Mouse (Mus musculus) layer of hippocampus, adult 8-10 months (tissue): ENCODE results near the gene Rnf149. TPM values are rescaled to one million over a fixed set of nuclear protein-coding genes. Genes with fewer than 3 reads are reported as not detected.
"Not testable (repeated sequence)": the region's sequence is repeated elsewhere in the genome, so short reads cannot be mapped to it uniquely, and the experiment has no call there.

ENCODE experiments used
- DNase-seq, 2 experiments: peaks; one replicate each; pipeline ENCODE4 v3.0.0; 2022; ENCODE audit warnings: low spot score in 2 of 2
- total RNA-seq, 4 experiments: library from RNA; stranded (reverse); gene quantifications; 2 replicates each; pipeline ENCODE4 v1.2.4; 2022

The Rnf149 gene
- total RNA-seq, result 10 to 100 TPM; 31.6 to 35.1 (median 32.7) TPM

DNA sequence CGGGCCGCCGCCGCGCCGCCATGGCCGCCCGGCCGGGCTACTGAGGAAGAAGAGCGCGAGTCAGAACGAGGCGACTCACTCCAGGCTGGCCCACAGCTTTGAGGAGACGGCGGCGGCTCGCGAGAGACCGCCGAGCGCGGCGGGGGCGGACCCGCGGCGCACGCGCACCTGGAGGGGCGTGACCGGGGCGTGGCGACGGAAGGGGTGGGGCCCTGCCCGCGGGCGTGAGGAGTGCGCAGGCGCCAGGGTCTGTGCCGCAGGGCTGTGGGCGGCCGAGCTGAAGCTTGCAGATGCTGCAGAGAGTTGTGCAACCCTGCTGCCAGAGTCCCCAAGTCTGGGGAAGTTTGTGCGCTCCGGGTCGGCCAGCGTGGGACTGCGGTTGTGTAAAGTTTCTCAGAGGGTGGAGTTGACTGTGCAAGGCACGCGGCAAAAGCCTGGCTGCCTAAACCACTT, at the start of gene Rnf149:
Gene Rnf149 (minus strand): TSS at position 153 of the 453 bp plus-strand sequence.
- DNase-seq, result peak; percentile 91 to 95

DNA sequence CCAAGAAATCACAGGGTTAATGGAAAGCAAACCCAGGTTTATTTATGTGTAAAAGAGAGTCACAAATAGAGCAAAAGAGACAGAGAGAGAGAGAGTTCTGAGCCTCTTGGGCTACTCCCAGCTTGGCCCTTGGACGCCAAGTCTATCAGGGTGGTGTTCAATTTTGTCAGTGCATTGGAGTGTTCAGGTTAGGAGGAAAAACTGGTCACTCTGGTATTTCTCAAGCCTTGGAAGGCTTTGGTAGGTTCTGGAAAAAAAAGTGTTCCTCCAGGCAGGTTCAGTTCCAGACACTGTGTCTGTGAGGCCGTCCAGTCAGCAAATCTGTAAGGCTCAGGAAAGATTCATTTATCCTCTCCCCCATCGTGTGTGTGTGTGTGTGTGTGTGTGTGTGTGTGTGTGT, 48.3 kb upstream of the Rnf149 start:
- DNase-seq, result no peak

DNA sequence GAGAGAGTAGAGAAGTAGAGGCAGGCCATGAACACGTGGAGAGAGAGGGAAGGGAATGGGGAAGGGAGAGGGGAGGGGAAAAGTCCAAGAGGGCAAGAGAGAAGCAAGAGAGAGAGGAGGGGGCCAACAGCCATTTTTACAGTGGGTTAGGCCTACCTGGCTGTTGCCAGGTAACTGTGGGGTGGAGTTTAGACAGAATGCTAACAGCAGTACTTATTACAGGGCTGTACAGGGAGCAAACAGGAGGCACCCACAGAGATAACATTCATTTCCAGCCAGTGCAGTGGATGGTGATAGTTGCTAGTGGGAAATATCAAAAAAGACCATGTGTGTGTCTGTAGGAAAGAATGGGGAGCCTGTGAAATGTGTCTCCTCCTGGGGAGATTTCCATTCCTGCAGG, 46.5 kb upstream of the Rnf149 start:
- no peak for DNase-seq

DNA sequence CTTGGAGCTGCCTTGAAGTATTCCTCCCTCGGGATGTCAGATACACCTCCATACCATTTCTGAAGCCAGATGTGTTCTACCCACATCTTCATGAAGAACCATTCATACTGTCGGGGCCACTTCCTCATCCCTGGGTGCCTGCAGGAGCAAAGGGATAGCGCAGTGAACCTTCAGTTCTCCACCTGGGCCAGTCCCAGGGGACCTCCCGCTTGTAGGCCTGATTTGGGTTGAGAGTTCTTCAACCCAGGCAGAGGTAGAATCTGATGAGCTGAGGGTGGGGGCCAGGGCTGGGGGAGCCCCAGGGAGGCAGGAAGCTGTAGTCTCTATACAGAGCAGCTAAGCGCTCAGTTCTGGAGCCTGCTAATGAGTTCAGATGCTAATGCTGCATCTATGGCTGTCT, 45.9 kb upstream of the Rnf149 start:
- DNase-seq, result no peak

DNA sequence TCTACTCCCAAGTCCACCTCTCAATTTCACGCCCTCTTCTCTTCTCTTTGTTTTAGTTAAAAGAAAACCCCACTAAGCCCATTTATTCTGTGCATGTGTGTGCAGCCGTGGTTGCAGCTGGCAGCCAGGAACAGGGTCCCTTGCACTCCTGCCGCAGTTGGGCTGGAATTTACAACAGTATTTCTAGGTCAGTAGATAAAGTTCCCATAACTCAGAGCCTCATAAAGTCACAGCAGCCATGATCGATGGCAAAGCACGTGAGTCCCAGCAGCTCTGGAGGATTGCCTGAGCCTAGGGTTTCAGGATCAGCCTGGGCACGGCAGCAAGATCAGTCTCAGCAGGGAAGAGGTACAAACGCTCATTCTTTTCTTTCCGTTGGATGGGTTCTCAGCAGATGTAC, 41.3 kb upstream of the Rnf149 start:
- no peak for DNase-seq

DNA sequence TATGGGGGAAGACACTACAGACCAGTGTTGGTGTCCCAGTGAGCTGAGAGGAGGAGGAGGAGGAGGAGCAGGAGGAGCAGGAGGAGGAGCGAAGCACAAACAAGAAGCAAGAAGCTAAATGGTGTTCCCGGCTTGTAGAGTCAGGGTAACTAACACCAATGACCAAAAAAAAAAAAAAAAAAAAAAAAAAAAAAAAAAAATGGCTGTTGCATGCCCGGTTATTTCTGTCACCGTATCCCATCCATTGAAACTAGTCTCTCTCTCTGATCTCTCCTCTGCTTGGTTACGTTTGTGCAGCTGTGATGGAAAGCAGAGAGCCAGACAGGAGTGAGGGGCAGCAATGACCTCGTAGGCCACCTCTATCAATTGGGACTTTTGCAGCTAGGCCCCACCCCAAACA, 38.3 kb upstream of the Rnf149 start:
- no peak for DNase-seq

DNA sequence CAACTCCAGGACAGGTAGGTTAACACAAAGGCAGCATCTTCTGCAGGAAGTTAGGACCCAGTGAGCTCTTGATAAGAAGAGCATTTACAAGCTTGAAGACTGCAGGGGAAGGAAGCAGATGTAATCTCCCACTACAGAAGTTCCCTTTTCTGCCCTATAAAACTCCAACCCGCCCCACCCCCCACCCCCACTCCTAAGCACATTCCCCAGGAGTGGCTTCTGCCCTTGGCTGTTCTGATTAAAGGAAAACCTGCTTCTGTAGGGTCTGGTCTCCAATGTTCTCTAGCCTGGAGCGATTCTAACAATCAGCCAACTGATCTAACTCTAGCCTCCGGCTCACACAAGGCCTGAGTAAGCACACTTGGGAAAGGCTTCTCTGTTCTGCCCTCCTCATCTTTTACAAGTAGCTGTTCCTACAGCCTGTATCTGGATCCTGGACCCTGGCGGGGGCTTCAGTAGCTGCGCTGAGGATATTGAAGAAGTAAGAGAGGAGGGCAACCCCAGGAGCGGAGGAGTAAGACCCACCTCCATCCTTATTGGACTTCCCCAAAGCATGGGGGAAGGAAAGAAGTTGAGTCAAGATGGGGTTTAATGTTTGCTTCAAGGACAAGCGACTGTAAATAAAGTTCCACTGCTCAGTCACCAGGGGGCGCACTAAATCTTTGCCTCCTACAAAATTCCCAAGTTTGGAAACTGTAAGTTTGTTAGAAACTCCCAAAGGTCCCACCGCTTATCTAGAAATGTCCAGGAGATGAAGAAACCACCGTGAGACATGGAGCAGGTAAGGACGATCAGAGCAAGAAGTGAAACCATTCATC, 37.5 kb upstream of the Rnf149 start:
- peak in 1 of 2 experiments; percentile 20 for DNase-seq

DNA sequence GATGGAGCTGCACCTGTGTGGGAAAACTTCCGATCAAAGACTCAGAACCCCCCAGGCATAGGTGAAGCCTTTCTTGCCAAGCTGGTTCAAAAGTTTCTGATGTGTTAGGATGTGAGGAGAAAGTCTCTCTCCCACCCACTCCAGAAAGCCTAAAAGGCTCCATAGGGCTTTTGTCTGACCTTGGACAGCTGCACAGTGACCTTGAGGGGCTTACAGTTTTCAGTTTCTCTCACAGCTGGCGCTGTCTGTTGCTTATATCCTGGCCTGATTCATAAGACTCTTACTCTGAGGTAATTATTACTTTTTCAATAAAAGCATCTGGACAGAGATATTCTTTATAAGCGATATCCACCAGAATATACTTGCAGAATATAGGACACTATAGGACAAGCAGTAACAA, 35.9 kb upstream of the Rnf149 start:
- DNase-seq, result no peak

DNA sequence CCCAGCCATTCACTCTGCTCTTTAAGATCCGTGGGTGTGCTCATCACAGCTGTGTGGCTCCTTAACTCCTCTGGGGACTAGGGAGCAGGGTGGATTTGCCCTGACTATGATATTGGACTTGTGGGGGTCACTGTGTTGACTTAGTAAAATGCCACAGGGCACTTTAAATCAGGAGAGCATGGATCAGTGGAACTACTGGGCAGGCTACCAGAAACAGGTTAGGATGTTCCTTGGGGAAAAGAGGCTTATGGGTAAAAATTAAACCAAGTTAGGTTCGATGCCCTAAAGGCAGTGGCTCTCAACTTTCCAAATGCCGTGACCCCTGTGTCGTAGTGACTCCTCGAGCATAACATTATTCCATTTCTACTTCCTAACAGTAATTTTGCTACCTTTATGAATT, 35.3 kb upstream of the Rnf149 start:
- no peak for DNase-seq

DNA sequence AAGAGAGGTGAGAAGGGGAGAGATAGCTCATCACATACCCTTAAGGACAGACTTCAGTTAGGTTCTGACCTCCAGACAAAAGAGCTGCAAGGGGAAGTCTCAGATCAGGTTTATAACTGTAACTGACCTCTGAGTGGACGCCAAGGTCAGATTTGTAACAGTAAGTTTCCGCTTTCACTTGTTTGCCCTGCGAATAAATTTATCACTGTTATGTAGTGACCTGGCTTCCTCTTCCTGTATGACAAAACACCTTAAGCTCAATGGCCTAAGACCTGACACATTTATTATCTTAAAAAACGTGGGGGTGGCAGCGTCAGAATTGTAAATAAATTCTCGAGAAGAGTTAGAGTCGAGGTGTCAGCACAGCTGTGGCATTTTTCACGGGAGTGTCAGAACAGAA, 31.3 kb upstream of the Rnf149 start:
- DNase-seq, result no peak

DNA sequence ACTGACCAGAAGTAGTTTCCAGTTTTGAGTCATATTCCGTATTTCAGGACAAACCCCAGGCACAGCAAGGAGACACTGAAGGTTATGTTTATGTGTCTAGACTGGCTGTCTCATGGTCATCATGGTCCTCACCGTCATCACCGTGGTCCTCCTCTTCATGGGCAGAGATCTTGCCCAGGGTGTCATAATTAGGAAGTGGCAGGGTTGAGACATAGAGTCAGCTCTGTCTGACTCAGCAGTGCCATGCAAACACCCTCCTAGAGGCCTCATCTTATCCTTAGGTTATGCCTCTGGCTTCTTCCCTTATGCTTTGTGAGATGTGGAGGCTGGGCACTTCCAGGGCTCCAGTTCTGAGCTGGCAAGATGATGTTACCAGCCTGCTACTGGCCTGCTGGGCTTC, 25.3 kb upstream of the Rnf149 start:
- DNase-seq, result no peak

DNA sequence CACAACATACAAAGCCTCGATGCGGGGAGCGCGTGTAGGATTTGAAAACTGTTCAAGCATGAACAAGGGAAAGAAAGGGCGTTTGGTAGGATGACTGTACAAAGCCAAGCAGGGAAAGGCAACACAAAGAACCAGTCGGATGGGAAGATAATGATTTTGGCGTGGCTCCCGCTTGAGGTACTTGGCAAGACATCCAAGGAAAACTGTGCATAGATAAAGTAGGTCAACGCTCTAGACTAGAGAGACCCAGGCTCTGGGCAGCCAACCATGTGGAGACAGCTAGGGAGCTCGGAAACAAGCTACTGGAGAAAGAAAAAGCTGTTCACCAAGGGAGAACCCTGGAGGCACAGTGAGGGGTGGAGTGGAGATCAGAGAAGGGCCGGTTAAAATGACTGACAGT, 21.5 kb upstream of the Rnf149 start:
- DNase-seq, result peak in 1 of 2 experiments; percentile 17

DNA sequence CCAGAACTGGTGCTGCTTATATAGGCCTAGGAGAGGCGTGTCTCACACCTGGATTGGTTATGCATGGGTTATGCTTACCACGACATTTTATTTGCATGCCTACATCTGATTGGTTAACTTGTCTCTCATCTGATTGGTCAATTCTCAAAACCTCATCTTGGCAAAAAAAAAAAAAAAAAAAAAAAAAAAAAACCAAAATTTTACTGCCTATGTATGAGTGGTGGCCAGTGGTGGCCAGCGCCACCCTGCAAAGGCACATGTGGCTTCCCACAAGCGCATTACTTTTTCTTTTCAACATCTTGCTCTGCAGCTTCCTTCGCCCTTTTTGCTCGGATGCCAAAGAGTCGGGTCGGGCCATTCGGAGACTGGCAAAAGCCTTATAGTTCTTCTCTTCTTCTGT, 19.9 kb upstream of the Rnf149 start:
- DNase-seq, result not testable (repeated sequence)

DNA sequence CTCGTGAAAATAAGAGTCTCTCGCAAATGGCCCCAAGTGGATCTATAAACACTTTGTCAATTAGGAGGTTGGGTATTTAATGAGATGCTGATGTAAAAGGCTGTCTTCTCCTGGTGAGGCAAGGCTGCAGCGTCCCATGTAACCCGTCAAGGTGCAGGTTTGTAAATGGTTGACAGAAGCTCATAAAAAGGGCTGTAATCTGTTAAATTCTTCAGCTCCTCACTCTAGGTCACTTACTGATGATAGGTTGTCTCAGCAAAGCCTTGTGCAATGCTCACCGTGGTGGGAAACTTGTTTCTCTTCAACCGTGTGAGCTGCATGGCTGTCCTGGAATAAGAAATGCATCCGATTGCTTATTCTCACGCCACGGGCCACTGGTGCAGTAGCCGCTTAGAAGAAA, 16.6 kb upstream of the Rnf149 start:
- DNase-seq, result no peak

DNA sequence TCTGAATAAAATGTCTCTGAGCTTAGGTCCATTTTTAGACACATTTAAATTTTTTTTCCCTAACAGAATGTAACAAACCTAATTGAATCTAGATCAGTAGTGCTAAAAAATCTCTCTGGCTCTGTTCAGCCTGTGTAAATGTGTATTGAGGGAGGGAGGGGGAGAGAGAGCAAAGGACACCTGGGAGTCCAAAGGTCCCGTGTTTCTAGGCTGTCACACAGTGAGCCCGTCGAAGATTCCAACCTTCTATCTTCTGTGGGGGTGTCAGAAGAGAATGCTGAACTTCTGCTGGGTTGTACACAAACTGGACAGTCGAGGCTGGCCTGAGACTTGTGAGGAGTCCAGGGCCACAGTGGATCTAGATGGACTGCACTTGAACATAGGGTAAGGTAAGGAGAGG, 14.9 kb upstream of the Rnf149 start:
- no peak for DNase-seq

DNA sequence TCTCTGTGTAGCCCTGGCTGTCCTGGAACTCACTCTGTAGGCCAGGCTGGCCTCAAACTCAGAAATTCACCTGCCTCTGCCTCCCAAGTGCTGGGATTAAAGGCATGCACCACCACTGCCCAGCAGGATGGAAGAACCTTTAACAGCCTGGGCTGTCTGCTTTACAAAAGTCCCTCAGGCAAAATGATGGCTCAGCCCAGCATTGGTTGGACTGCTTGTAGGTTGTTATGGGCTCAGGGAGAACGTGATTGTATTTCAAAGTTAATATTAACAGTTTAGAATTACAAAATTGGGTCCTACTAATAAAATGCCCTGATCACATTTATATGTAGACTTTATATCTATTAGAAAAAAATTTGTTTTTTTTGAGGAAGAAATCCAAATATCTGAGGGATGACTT, 14.4 kb upstream of the Rnf149 start:
- not testable (repeated sequence) for DNase-seq

DNA sequence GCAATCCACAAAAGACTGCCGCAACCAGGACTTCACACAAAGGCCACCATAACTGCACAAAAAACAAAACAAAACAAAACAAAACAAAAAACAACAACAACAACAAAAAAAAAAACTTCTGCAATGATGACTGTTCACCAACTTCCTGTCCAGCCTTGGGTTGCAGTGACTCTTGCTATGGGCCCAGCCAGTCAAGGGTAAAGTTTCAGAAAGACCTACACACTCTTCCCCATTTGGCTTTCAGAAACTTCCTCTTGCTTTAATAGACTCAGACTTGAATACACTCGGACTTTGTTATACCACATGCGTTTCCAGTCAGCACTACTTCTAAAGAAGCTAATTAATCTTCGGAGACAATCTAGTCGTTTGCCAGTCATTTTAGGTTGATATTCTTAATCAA, 13.0 kb upstream of the Rnf149 start:
- DNase-seq, result no peak

DNA sequence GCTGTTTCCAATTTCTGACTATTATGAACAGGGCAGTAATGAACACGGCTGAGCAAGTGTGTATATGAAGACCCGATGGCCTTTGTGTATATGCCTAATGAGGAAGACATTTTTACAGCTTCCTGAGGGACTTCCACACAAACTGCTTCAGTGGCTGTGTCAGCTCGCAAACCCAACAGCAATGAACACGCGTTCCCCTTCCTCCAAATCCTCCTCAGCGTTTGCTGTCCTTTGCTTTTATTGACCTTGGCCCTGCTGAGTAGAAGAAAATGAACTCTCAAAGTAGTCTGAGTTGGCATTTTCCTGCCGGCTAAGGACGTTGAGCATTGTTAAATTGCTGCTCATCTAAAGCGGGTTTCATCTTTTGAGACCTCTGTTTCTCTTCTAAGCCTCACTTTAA, 8.2 kb upstream of the Rnf149 start:
- no peak for DNase-seq

DNA sequence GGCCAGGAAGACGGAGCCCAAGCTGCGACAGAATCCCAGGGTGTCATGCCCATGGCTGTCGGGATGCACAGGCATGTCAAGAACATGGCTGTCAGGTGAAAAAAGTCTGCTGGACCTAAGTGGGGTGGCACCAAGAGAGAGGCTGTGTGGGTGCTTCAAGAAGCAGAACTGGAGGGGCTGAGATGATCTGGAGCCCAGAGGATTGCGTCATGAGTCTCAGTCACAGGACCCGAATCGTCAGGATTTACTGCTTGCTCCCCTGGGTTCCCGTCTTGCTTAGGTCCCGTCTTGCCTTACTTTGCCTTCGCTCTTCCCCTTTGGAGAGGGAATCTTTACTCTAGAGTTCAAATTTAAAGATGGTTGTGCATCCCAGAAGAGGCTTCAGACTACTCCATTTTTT, 6.0 kb upstream of the Rnf149 start:
- DNase-seq, result no peak

DNA sequence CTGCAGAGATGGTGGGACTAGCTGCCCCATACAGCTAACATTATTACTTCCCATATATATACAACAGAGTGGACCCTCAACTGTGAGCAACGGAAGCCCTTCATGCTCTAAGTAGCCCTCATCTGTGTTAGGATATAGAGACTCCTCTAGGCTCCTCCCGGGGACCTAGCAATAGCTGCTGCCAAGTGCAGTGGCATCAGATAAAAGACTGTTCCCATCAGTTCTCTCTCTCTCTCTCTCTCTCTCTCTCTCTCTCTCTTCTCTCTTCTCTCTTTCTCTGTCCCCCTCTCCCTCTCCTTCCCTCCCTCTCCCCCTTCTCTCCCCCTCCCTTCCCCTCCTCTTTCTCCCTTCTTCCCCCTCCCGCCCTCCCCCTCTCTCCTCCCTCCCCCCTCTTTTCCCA, 4.0 kb upstream of the Rnf149 start:
- no peak for DNase-seq

DNA sequence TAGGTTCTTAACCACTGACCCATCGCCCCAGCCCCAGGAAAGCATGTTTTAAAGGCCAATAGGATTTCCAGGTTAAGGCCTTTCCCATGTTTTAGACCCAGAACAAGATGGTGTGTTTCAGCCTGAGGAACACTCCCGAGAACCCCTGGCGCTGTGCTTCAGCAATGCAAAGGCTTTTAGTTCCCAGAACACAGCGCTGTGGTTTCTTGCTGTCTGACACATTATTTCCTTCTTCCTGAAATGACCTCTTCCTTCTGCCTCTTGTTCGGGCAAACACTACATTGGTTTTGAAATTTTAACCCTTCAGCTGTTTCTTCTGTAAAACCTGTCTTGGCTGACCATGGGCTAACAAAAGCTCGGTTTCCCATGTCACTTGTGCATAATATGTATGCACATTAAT, 1.9 kb upstream of the Rnf149 start:
- DNase-seq, result no peak

DNA sequence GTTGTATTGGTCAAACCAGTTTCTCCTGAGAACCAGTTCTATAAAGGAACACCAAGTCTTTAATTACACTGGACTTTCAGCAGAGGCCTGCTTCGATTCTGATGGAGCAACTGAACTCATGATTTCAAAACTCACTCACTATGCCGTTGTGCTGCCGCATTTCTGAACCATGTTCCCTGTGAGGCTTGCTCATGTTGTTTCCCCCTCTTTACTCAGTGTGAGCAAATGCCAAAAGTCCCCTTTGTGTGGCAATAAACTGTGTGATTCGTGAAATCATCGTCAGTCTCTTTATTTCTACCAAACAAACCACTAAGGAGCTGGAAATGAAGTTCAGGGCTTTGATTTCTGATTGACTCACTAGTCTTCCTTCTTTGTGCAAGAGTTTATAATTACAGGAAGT, 1.2 kb upstream of the Rnf149 start:
- no peak for DNase-seq

DNA sequence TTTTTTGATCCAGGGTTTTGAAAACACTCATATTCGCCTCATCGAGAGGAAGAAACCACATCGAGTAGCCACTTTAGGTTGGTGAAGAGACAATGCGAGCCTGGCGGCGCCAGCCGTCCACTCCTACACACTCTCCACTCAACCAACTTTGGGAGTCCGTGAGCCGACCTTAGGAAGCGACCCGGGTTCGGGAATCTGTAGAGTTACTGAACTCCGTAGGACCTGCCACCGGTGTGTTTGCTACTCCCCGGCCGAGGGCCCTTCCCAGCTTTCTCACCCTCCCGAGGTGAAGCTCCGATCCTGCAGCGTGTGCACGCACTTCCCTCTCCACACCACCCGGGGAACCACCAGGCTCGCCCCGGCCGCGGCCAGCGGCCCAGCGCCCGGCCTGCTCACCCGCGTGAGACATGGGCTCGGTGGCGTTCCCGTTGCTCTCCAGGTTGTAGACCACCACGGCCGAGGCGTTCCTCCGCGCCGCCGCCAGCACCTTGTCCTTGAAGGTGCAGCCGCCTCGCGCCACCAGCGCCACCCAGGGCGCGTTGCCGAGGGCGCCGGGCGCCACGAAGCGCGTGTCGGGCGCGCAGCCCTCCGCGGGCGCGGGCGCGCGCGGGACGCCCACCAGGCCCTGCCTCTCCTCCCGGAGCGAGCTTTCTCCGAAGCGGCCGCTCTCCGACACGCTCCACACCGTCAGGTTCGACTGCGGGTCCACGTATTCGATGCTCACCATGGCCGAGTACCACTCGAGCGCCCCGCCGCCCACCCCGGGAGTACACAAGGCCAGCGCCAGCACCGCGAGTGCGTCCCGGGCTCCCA, 568 bp downstream of the Rnf149 start:
- peak in 1 of 2 experiments; percentile 23 for DNase-seq
